Mouse (Mus musculus) kidney, adult 2 months (tissue): ENCODE measurements at regions not wholly inside any gene's neighbourhood (a gene's known extent, or its start where the extent isn't known, plus 50 kb on each side); places are given as distances from the start of the nearest gene placed in this dataset.

ENCODE experiments used
- CTCF ChIP-seq: fragments of 200-500 bp; conservative IDR thresholded peaks from 2 replicates; pipeline ENCODE4 v1.5.1; 2011; ENCODE audit warnings: low read depth, mild to moderate bottlenecking, control low read depth, low read length, moderate library complexity, mixed read lengths; ENCODE audit not compliant: insufficient read depth, insufficient read length
- POLR2A ChIP-seq: fragments of 200-500 bp; IDR thresholded peaks from one replicate; pipeline ENCODE4 v1.6.1; 2011; ENCODE audit warnings: low read depth, low read length, control low read depth

DNA sequence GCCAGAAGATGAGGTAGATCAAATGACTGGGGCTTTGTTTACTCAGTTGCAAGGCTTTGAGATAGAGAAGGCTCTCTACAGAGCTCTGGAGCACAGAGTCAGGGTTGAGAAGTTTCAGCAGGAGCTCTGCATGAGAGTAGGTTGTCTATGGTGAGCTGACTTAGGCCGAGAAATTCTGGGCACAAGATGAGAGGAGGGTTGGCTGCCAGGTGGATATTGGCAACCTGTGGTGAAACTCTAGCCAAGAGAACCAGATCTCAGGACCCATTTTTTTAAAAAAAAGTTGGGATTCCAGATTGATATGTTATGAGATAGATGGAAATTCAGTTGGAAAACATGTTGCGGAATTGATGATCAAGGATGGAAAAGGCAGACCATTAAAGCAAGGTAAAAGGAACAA is 83.8 kb upstream of the Lsm8 start:
- no peak for TF ChIP-seq POLR2A
- no peak for TF ChIP-seq CTCF
